Mouse (Mus musculus): ENCODE measurements around the gene Zbtb32. TPM values are rescaled to one million over a fixed set of nuclear protein-coding genes. Genes with fewer than 3 reads are reported as not detected.

Gene Zbtb32
- polyA plus RNA-seq, 1 experiment from 2014 or later = 0.22 TPM

- WGBS = 3% methylated on average over 27 of the region's 27 CpGs
- Histone ChIP-seq H3K27ac (no peak overlapping the region), H3K9ac (peak overlapping the region; percentile 55), H3K4me3 (peak overlapping the region; percentile 74), H3K27me3 (replicated peaks) (no peaks in the 10 kb centered on the region), H3K36me3 (peaks cover 26% of the 10 kb centered on the region), H3K9me3 (no peaks in the 10 kb centered on the region), H3K4me2 (replicated peaks) (peak overlapping the region; percentile 81), H3K4me1 (peaks cover 29% of the 10 kb centered on the region)
- no peak for ATAC-seq (ENCODE audit: low FRiP score, low read depth)
Measured at GRCm38 (mm10) chr7:30562526-30563116, 36.1 kb downstream of the Zbtb32 start.

DNA sequence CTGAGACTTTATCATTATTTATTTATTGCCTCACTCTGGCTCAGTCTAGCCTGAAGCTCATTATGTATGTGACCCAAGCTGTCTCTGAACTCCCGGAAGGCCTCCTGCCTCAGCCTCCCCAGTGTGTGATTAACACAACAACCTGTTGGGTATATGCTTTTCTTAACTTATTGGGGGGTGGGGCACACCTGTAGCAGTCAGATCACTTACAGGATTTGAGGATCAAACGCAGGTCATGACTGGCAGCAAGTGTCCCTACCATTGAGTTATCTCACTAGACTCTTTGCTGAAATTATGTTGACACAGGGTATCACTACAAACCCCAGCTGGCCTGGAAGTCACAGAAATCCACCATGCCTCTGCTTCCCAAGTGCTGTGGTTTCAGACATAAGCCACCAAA, 38.4 kb downstream of the Zbtb32 start:
- H3K4me3 ChIP-seq = no peak overlapping the region
- no peak overlapping the region for H3K27ac ChIP-seq
- H3K4me1 ChIP-seq = peaks cover 29% of the 10 kb centered on the region
- 70% methylated on average over 2 of the region's 2 CpGs for WGBS
- no peak overlapping the region for H3K9ac ChIP-seq
- peak overlapping the region; percentile 97 for H3K4me2 ChIP-seq (replicated peaks)
- H3K9me3 ChIP-seq = no peaks in the 10 kb centered on the region
- H3K36me3 ChIP-seq = peaks cover 27% of the 10 kb centered on the region
- no peak for ATAC-seq (ENCODE audit: low FRiP score, low read depth)
- H3K27me3 ChIP-seq (replicated peaks) = no peaks in the 10 kb centered on the region

GRCm38 (mm10) chr7:30559443-30559954, 39.2 kb downstream of the Zbtb32 start, which contains the start of gene Lin37:
Gene Lin37, minus strand, starts transcription at chr7:30559838.
- Histone ChIP-seq H3K27me3 (replicated peaks) (no peaks in the 10 kb centered on the region), H3K4me3 (peak within 1 kb of the TSS; percentile 57), H3K27ac (no peak within 1 kb of the TSS), H3K4me2 (replicated peaks) (peak within 1 kb of the TSS; percentile 97), H3K36me3 (peaks cover 29% of the 10 kb centered on the region), H3K9ac (peak within 1 kb of the TSS; percentile 70), H3K9me3 (no peaks in the 10 kb centered on the region), H3K4me1 (peaks cover 28% of the 10 kb centered on the region)
- under 1% methylated on average over 20 of the region's 20 CpGs for WGBS
- peak; percentile 77 for ATAC-seq (ENCODE audit: low FRiP score, low read depth)

- Histone ChIP-seq H3K4me1 (peaks cover 23% of the 10 kb centered on the region), H3K9ac (peak overlapping the region; percentile 70), H3K27me3 (replicated peaks) (no peaks in the 10 kb centered on the region), H3K4me2 (replicated peaks) (peak overlapping the region; percentile 97), H3K9me3 (no peaks in the 10 kb centered on the region), H3K27ac (no peak overlapping the region), H3K36me3 (peaks cover 29% of the 10 kb centered on the region), H3K4me3 (peak overlapping the region; percentile 57)
- no peak for ATAC-seq (ENCODE audit: low FRiP score, low read depth)
- 18% methylated on average over 12 of the region's 12 CpGs for WGBS
Measured at GRCm38 (mm10) chr7:30558656-30559442, 39.9 kb downstream of the Zbtb32 start.

DNA sequence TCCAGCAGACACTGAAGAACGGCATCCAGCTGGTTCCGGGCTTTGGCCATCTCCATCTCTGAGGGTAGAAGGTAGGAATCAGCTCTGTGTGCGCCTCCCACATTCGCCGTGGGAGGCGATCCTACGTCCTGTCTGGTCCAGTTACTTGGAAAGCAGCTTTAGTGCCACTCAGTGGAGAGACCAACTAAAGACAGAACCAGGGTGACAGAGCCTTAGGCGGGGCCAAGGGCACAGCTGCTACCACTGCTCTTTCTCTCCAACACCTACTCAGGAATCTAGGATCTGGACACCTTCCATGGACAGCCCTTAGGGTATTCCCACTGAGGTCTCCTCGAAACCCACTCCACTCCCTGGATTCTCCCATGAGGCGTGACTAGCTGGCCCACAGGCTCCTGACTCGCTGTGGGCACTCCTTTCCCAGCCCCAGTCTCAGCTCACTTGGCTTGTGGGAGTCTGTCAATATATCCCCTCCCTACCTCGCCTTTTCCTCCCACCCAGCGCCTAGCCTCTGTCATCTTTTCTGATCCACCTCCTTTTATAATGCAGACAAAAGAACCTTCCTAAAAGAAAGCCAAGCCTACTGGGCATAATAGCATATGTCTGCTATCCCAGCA, 40.7 kb downstream of the Zbtb32 start:
- Histone ChIP-seq H3K36me3 (peaks cover 29% of the 10 kb centered on the region), H3K27me3 (replicated peaks) (no peaks in the 10 kb centered on the region), H3K9ac (peak overlapping the region; percentile 70), H3K4me2 (replicated peaks) (peak overlapping the region; percentile 97), H3K9me3 (no peaks in the 10 kb centered on the region), H3K4me3 (no peak overlapping the region), H3K27ac (no peak overlapping the region), H3K4me1 (peaks cover 28% of the 10 kb centered on the region)
- no peak for ATAC-seq (ENCODE audit: low FRiP score, low read depth)
- WGBS = 89% methylated on average over 13 of the region's 13 CpGs

DNA sequence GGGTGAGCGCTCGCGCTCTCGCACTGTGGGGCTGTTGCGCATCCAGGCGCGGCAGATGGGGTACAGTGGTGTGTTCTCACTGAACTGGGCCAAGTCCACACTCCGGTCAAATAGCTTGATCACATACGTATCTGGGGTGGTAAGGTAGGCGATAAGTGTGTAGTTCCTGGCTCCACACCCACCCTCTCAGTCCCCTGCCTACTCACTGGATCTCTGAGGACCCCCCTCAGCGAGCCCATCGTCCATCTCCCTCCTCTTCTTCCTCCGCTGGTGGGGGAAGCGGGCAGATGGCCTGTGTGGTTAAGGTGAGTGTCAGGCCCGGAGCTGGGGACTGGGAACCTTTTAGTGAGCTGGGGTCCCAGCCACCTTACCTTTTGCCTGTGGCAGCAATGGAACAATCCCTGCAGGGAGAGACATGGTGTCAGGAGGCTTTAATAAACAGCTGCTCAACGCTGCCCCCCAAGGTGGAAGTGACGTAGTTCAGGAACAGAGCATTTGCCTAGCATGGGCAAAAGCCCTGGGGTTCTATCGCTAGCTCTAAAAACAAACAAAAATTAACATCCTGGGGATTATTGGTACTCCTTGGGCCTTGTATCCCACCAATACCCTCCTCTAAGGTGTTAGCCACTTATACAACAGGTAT, 41.7 kb downstream of the Zbtb32 start:
- Histone ChIP-seq H3K9me3 (no peaks in the 10 kb centered on the region), H3K4me3 (no peak overlapping the region), H3K27ac (no peak overlapping the region), H3K36me3 (peaks cover 29% of the 10 kb centered on the region), H3K4me1 (peaks cover 28% of the 10 kb centered on the region), H3K9ac (no peak overlapping the region), H3K27me3 (replicated peaks) (no peaks in the 10 kb centered on the region), H3K4me2 (replicated peaks) (no peak overlapping the region)
- WGBS = 91% methylated on average over 18 of the region's 18 CpGs
- ATAC-seq (ENCODE audit: low FRiP score, low read depth) = no peak

DNA sequence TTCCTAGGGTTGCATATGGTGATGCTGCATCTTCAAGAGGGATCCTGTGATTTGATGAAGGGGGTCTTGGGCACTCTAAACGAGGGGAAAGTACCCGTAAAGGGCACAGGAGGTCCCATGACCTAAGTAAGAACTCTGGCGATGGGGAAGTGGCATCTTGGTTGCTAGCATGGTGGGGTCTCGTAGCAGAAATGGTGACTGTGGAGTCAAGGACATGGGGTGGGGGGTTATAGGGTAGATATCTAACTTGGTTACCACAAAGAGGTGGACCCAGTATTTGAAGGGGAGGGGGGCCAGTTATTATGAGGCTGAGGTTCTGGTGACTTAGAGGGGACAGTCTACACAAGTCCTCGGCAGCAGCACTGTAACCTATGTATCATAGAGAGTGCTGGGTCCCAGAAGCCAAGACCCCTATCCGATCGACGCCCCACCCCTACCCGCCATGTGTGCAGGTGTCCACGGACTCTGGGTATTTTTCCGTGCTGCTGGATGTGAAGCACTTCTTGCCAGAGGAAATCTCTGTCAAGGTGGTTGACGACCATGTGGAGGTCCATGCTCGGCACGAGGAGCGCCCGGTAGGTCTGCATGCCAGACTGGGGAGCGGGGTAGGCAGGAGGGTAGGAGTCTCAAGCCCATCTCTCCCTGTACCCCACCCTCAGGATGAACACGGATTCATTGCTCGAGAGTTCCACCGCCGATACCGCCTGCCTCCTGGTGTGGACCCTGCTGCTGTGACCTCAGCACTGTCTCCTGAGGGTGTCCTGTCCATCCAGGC, 44.7 kb downstream of the Zbtb32 start:
- no peak overlapping the region for H3K27ac ChIP-seq
- WGBS = 87% methylated on average over 22 of the region's 22 CpGs
- H3K27me3 ChIP-seq (replicated peaks) = no peaks in the 10 kb centered on the region
- H3K4me1 ChIP-seq = peaks cover 27% of the 10 kb centered on the region
- no peak for ATAC-seq (ENCODE audit: low FRiP score, low read depth)
- H3K9ac ChIP-seq = peak overlapping the region; percentile 57; the same call in 1 of the 2 replicates
- no peaks in the 10 kb centered on the region for H3K9me3 ChIP-seq
- H3K36me3 ChIP-seq = peaks cover 29% of the 10 kb centered on the region
- peak overlapping the region; percentile 62; the same call in 1 of the 2 replicates for H3K4me3 ChIP-seq
- H3K4me2 ChIP-seq (replicated peaks) = peak overlapping the region; percentile 88

- no peaks in the 10 kb centered on the region for H3K27me3 ChIP-seq (replicated peaks)
- WGBS = 6% methylated on average over 23 of the region's 23 CpGs
- peak overlapping the region; percentile 62 for H3K4me3 ChIP-seq
- H3K9ac ChIP-seq = peak overlapping the region; percentile 57
- H3K4me1 ChIP-seq = peaks cover 18% of the 10 kb centered on the region
- H3K9me3 ChIP-seq = no peaks in the 10 kb centered on the region
- peaks cover 31% of the 10 kb centered on the region for H3K36me3 ChIP-seq
- H3K27ac ChIP-seq = peak overlapping the region; percentile 12; the same call in 1 of the 2 replicates
- ATAC-seq (ENCODE audit: low FRiP score, low read depth) = no peak
- H3K4me2 ChIP-seq (replicated peaks) = peak overlapping the region; percentile 88
Measured at GRCm38 (mm10) chr7:30553021-30553589, 45.6 kb downstream of the Zbtb32 start.

- peaks cover 29% of the 10 kb centered on the region for H3K36me3 ChIP-seq
- peak within 1 kb of the TSS; percentile 62; the same call in 1 of the 2 replicates for H3K27ac ChIP-seq
- no peaks in the 10 kb centered on the region for H3K9me3 ChIP-seq
- peak within 1 kb of the TSS; percentile 62 for H3K4me3 ChIP-seq
- peak within 1 kb of the TSS; percentile 57 for H3K9ac ChIP-seq
- peak; percentile 97 for ATAC-seq (ENCODE audit: low FRiP score, low read depth)
- peaks cover 15% of the 10 kb centered on the region for H3K4me1 ChIP-seq
- 2% methylated on average over 44 of the region's 44 CpGs for WGBS
- no peaks in the 10 kb centered on the region for H3K27me3 ChIP-seq (replicated peaks)
- peak within 1 kb of the TSS; percentile 88 for H3K4me2 ChIP-seq (replicated peaks)
Measured at GRCm38 (mm10) chr7:30552102-30553020, 46.3 kb downstream of the Zbtb32 start, which contains the start of the genes Hspb6 and Proser3. Gene Hspb6, plus strand, starts transcription at chr7:30552178. Gene Proser3, minus strand, starts transcription at chr7:30552299.

- peaks cover 22% of the 10 kb centered on the region for H3K36me3 ChIP-seq
- H3K27me3 ChIP-seq (replicated peaks) = no peaks in the 10 kb centered on the region
- 4% methylated on average over 10 of the region's 10 CpGs for WGBS
- H3K4me3 ChIP-seq = peak overlapping the region; percentile 62
- H3K9ac ChIP-seq = peak overlapping the region; percentile 57
- peak; percentile 73 for ATAC-seq (ENCODE audit: low FRiP score, low read depth)
- H3K4me1 ChIP-seq = peaks cover 15% of the 10 kb centered on the region
- H3K27ac ChIP-seq = peak overlapping the region; percentile 62; the same call in 1 of the 2 replicates
- no peaks in the 10 kb centered on the region for H3K9me3 ChIP-seq
- peak overlapping the region; percentile 88 for H3K4me2 ChIP-seq (replicated peaks)
Measured at GRCm38 (mm10) chr7:30551445-30552101, 47.1 kb downstream of the Zbtb32 start.

Data from neural tube, embryonic 12.5 days (tissue).